Mouse (Mus musculus) layer of hippocampus, adult 11-12 months (tissue): ENCODE measurements around the gene Nfkbib.

Experiments
- DNase-seq: peaks from one replicate; pipeline ENCODE4 v3.0.0; 2022; ENCODE audit warnings: low spot score

Nfkbib gene

GRCm38 (mm10) chr7:28767462-28767965 lies at the start of gene Nfkbib:
Nfkbib (minus strand) TSS chr7:28767512.
- DNase-seq: no peak

GRCm38 (mm10) chr7:28816920-28817319 lies 49.6 kb upstream of the Nfkbib start:
- DNase-seq: no peak

- DNase-seq: no peak
These were observed 48.9 kb upstream of the Nfkbib start for GRCm38 (mm10) chr7:28816201-28816600.

- DNase-seq: no peak
These were observed 47.9 kb upstream of the Nfkbib start for GRCm38 (mm10) chr7:28815230-28815629.

- no peak for DNase-seq
These were observed 47.2 kb upstream of the Nfkbib start for GRCm38 (mm10) chr7:28814306-28815034.

- DNase-seq: no peak
These were observed 45.6 kb upstream of the Nfkbib start for GRCm38 (mm10) chr7:28812949-28813348.

GRCm38 (mm10) chr7:28812436-28812835 lies 45.1 kb upstream of the Nfkbib start:
- DNase-seq: no peak

- DNase-seq: no peak
These were observed 44.4 kb upstream of the Nfkbib start for GRCm38 (mm10) chr7:28811640-28812275.

- DNase-seq: peak; percentile 87
These were observed 43.9 kb upstream of the Nfkbib start for GRCm38 (mm10) chr7:28811228-28811627.

- peak; percentile 99 for DNase-seq
These were observed 43.1 kb upstream of the Nfkbib start for GRCm38 (mm10) chr7:28810107-28811066.

GRCm38 (mm10) chr7:28809401-28810089 lies 42.2 kb upstream of the Nfkbib start:
- DNase-seq: peak; percentile 64

GRCm38 (mm10) chr7:28808957-28809393 lies 41.7 kb upstream of the Nfkbib start:
- DNase-seq: peak; percentile 95

GRCm38 (mm10) chr7:28808221-28808941 lies 41.1 kb upstream of the Nfkbib start, which contains the start of gene Hnrnpl:
Hnrnpl (plus strand) TSS chr7:28808541.
- DNase-seq: no peak

- DNase-seq: no peak
These were observed 40.4 kb upstream of the Nfkbib start for GRCm38 (mm10) chr7:28807641-28808220.

GRCm38 (mm10) chr7:28806869-28807268 lies 39.6 kb upstream of the Nfkbib start:
- DNase-seq: no peak

GRCm38 (mm10) chr7:28803756-28804155 lies 36.4 kb upstream of the Nfkbib start:
- DNase-seq: no peak

GRCm38 (mm10) chr7:28802846-28803588 lies 35.7 kb upstream of the Nfkbib start:
- DNase-seq: no peak

GRCm38 (mm10) chr7:28801901-28802670 lies 34.8 kb upstream of the Nfkbib start:
- no peak for DNase-seq

GRCm38 (mm10) chr7:28801451-28801850 lies 34.1 kb upstream of the Nfkbib start:
- no peak for DNase-seq
